Mouse (Mus musculus): ENCODE measurements around the gene Myo10. TPM values are rescaled to one million over a fixed set of nuclear protein-coding genes. Genes with fewer than 3 reads are reported as not detected.

Myo10 gene
- total RNA-seq, 4 experiments from 2014 or later, result 42.6 to 54.2 (median 45.3) TPM

GRCm38 (mm10) chr15:25795496-25795895 lies 173.2 kb downstream of the Myo10 start:
- DNase-seq (ENCODE audit: low spot score in 2 of 2), result no peak

- DNase-seq (ENCODE audit: low spot score in 2 of 2), result no peak
These were observed 174.0 kb downstream of the Myo10 start for GRCm38 (mm10) chr15:25796353-25796752.

DNA sequence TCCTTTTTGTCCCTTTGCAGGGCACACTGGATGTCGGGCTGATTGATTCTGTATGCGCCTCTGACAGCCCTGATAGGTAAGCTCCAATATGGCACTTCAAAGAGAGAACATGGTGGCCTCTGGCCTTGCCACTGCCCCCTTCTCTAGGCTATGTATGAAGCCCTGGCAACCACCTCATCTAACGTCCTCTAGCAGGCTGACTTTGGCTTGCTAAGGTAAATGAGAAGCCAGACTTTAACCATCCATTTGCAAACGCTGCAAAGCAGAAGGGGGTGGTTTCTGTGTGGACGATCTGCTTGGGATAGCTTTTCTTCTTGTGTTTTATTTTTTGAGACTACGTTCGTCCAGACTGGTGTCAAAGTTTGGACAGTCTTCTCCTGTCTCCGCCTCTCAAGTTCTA lies 174.9 kb downstream of the Myo10 start:
- no peak for DNase-seq (ENCODE audit: low spot score in 2 of 2)

DNA sequence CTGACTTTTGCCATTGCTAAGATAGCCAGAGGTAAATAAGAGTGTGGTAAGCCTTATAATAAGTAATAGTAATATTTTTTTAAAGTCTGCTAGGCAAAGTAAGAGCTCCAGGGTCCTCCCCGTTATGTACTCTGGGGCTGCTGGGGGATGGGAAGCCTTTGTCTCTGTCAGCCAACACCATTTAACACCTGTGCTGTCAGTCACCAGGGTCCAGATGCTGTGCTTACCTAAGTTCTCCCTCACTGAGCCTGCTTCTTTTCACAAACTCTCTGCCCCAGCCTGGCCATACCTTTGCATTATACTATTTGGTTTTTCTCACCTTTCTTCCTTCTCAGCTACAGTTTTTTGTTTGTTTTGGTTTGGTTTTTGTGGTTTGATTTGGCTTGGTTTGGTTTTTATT lies 175.6 kb downstream of the Myo10 start:
- DNase-seq (ENCODE audit: low spot score in 2 of 2), result no peak

- DNase-seq (ENCODE audit: low spot score in 2 of 2), result no peak
These were observed 179.4 kb downstream of the Myo10 start for GRCm38 (mm10) chr15:25801726-25802125.

GRCm38 (mm10) chr15:25802194-25802593 lies 179.9 kb downstream of the Myo10 start:
- no peak for DNase-seq (ENCODE audit: low spot score in 2 of 2)

DNA sequence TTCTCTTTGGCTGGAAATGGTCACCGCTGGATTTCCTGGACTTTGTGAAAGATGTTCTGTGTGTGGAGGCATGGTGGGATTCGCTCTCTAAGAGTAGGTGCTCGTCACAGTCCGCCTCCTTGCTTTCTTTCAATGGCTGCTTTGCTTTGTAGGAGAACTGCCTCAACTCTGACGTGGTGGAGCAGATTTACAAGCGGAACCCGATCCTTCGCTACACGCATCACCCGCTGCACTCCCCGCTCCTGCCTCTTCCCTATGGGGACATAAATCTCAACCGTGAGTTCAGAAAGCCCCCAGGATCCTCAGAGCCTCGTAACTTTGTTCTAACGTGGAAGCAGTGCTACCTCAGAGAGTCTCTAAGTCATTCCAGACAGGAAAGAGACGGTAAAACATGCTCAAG lies 180.8 kb downstream of the Myo10 start:
- DNase-seq (ENCODE audit: low spot score in 2 of 2), result no peak

DNA sequence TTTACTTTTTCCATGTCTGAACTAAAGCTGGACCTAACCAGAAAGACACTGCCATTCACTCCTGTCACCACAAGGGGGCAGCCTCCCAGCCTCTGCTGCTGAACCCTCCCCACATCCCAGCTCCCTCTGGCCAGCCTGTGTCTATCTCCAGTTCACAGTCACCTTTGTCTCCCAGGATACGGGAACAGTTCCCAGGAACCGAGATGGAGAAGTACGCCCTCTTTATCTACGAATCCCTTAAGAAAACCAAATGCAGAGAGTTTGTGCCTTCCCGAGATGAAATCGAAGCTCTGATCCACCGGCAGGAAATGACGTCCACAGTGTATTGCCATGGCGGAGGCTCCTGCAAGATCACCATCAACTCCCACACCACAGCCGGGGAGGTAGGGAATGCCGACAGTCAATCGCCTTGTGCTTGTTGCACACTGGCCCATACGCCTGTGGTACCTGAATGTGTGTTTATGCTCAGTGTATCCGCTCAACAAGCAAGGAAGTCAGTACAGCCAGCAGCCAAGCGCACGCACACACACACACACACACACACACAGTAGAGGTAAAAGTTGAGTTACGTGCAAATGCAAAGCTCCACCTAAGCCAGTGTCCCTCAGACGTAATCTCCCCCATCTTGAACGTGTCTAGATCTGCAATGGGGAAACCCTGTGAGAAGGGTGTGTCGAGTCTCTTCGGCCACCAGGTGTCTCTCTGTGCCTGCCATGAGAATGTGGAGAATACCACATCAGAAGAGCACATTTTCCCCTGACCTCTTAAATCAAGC lies 183.2 kb downstream of the Myo10 start:
- peak; percentile 48 to 67 for DNase-seq (ENCODE audit: low spot score in 2 of 2)

GRCm38 (mm10) chr15:25806363-25806762 lies 184.0 kb downstream of the Myo10 start:
- DNase-seq (ENCODE audit: low spot score in 2 of 2), result no peak

GRCm38 (mm10) chr15:25806878-25807277 lies 184.6 kb downstream of the Myo10 start:
- DNase-seq (ENCODE audit: low spot score in 2 of 2), result no peak

DNA sequence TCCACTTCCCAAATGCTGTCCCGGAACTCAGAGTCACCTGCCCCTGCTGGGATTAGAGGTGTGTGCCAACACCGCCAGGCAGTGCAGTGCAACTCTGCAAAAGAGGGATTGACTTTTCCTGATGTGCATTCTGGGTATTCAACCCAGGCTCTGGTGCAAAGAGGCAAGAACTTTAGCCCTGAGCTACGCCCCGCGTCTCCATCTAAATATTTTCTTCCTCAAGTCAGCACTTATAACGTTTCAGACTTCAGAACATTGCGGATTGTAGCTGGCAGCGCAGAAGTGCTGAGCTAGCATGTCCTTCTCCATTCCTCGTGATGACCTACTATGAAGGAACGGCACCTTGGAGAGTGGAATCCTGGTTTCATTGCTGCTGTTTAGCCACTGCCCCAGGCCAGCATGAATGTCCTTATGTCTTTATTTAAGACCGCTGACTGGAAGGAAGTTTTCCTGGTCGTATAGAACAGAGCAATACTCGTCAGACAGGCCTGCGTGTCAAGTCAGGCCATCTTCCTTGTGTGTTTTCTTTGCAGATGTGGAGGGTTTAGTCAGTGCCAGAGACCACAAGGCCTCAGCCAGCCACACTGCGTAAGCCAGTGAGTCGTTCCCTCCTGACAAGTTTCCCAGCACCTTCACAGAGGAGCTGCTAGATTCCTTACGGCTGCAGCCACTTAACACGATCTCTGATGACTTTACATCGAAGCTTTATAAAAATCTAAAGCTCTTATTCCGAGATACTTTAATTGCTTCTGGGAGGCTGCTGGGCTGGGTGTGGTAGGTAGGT lies 186.5 kb downstream of the Myo10 start:
- no peak for DNase-seq (ENCODE audit: low spot score in 2 of 2)

GRCm38 (mm10) chr15:25809669-25810068 lies 187.3 kb downstream of the Myo10 start:
- DNase-seq (ENCODE audit: low spot score in 2 of 2), result no peak

DNA sequence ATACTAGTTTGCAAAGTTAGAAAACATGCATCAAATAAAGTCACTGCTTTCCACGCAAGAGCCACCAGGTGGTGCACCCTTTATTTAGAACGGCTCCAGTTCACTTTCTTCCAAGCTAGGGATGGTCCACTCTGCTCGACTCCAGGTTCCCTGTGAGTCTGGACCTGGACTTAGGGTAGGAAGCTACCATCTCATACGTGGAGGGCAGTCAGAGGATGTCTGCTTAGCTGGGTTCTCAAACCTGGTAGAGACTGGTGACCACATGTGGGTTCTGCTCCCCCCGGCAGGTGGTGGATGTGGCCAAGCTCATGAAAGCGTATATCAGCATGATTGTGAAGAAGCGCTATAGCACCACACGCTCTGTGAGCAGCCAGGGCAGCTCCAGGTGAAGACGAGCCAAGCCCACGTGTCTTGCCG lies 189.5 kb downstream of the Myo10 start:
- DNase-seq (ENCODE audit: low spot score in 2 of 2), result no peak

GRCm38 (mm10) chr15:25812479-25812878 lies 190.2 kb downstream of the Myo10 start:
- DNase-seq (ENCODE audit: low spot score in 2 of 2), result no peak

GRCm38 (mm10) chr15:25814535-25814934 lies 192.2 kb downstream of the Myo10 start:
- no peak for DNase-seq (ENCODE audit: low spot score in 2 of 2)

- DNase-seq (ENCODE audit: low spot score in 2 of 2), result no peak
These were observed 194.9 kb downstream of the Myo10 start for GRCm38 (mm10) chr15:25817191-25817590.

DNA sequence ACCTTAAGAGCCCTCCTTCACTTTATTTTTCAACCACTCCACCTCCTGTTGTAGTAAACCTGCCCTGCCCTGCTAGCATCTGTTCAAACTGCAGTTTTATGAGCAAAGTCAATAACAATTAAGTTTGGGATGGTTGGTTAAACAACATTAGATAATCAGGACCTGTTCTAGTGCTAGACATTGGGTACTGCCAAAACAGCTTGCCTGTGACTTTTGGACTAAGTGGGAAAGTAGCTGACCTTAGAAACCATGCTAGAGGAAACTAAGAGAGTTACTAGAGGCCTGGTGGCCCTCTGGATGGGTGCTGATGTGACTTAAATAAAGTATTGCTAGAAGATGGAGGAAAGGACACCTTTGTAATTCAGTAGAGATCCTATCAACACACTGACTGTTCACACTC lies 199.7 kb downstream of the Myo10 start:
- no peak for DNase-seq (ENCODE audit: low spot score in 2 of 2)

DNA sequence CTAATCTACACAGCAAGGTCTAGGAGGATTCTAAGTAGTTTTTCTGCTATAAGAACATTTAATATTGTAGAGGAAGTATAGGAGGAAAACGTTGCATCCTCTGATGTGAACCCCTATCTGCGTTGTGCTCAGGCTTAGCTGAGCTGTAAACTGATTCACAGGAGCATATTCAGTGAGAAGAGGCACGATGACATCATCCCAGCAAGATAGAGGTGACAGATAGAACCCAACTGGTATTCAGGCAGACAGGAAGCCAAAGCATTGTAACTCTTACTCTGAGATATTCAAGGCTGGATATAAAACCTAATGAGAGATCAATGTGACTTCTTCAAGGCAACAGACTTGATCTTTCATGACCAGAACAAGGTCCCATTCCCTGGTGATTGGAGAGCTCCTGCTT lies 200.3 kb downstream of the Myo10 start:
- DNase-seq (ENCODE audit: low spot score in 2 of 2), result no peak

- DNase-seq (ENCODE audit: low spot score in 2 of 2), result no peak
These were observed 204.2 kb downstream of the Myo10 start for GRCm38 (mm10) chr15:25826531-25826961.

- DNase-seq (ENCODE audit: low spot score in 2 of 2), result no peak
These were observed 206.1 kb downstream of the Myo10 start for GRCm38 (mm10) chr15:25828464-25828863.

DNA sequence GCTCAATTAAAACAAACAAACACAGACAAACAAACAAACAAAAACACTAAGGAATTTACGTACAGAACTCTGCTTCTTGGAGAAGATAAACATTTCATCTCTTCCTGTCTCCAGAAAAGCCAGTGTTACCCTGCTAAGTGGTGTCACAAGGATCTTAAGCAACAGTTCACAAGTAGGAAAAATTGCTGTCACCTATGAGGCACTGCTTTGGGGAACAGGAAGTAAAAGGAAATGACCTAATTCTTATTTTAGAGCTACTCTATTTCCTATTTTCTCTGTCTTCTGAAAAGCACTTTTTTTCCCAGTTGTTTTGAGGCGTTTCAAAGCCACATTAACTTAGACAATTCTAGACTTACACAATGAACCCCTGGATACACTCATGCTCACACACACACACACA lies 208.1 kb downstream of the Myo10 start:
- DNase-seq (ENCODE audit: low spot score in 2 of 2), result no peak

GRCm38 (mm10) chr15:25834282-25834681 lies 212.0 kb downstream of the Myo10 start:
- DNase-seq (ENCODE audit: low spot score in 2 of 2), result no peak
